Mouse (Mus musculus) stomach, embryonic 14.5 days (tissue): Measurements from ENCODE around the gene Phf6. TPM values are rescaled to one million over a fixed set of nuclear protein-coding genes. Genes with fewer than 3 reads are reported as not detected.
"Not testable (repeated sequence)": the region's sequence is repeated elsewhere in the genome, so short reads cannot be mapped to it uniquely, and the experiment has no call there.

Experiments
- ATAC-seq: fragments of 200-750 bp; cut with Nextera tagmentation; 2 replicates; pipeline ENCODE4 v1.8.0; 2017; ENCODE audit warnings: low read depth, moderate TSS enrichment; ENCODE audit not compliant: insufficient number of reproducible peaks, insufficient read depth, low FRiP score
- H3K27ac ChIP-seq: fragments of 300-500 bp; sonication (generic); 2 replicates; pipeline ENCODE4 v1.5.1; 2014; ENCODE audit warnings: mild to moderate bottlenecking, low read length, moderate library complexity, mixed read lengths
- H3K27me3 ChIP-seq: fragments of 300-500 bp; sonication (generic); 2 replicates; pipeline ENCODE4 v1.6.1; 2014; ENCODE audit warnings: low read length, control low read depth, mixed read lengths; ENCODE audit not compliant: control insufficient read depth, insufficient read depth
- H3K36me3 ChIP-seq: fragments of 300-500 bp; sonication (generic); 2 replicates; pipeline ENCODE4 v1.6.1; 2014; ENCODE audit warnings: mild to moderate bottlenecking, control low read depth, low read length, moderate library complexity, mixed read lengths; ENCODE audit not compliant: control insufficient read depth, insufficient read depth
- H3K4me1 ChIP-seq: fragments of 300-500 bp; sonication (generic); 2 replicates; pipeline ENCODE4 v1.6.1; 2014; ENCODE audit warnings: low read length, control low read depth, mixed read lengths; ENCODE audit not compliant: control insufficient read depth, insufficient read depth
- H3K4me2 ChIP-seq: fragments of 300-500 bp; sonication (generic); replicated peaks from 2 replicates; pipeline ENCODE4 v1.6.1; 2014; ENCODE audit warnings: low read depth, low read length, control low read depth
- H3K4me3 ChIP-seq: fragments of 300-500 bp; sonication (generic); 2 replicates; pipeline ENCODE4 v1.5.1; 2014; ENCODE audit warnings: low read depth, low read length, control low read depth
- H3K9ac ChIP-seq: fragments of 300-500 bp; sonication (generic); replicated peaks from 2 replicates; pipeline ENCODE4 v1.6.1; 2014; ENCODE audit warnings: low read depth, mild to moderate bottlenecking, control low read depth, low read length, moderate library complexity, mixed read lengths
- H3K9me3 ChIP-seq: fragments of 300-500 bp; sonication (generic); 2 replicates; pipeline ENCODE4 v1.6.1; 2016; ENCODE audit warnings: low read depth, low read length, control low read depth; ENCODE audit not compliant: control insufficient read depth
- WGBS: fragments of 180-500 bp; shearing (Covaris S2); extraction: QIAGEN DNeasy Blood & Tissue Kit; methylation state at CpG from one replicate; pipeline ENCODE4 v1.1.7; 2014; 5-methylcytosine and 5-hydroxymethylcytosine counted together
- polyA plus RNA-seq: library from polyadenylated mRNA; unstranded; fragments of >200 nt; fragmentation: Nextera tagmentation; extraction: Ambion mirVana; gene quantifications from 2 replicates; pipeline ENCODE4 v1.2.1, GENCODE M21; 2014

The Phf6 gene
- polyA plus RNA-seq, 1 experiment from 2014 or later, result 42.6 TPM

GRCm38 (mm10) chrX:52994726-52995125 is 82.7 kb downstream of the Phf6 start:
- H3K9ac ChIP-seq, H3K36me3 ChIP-seq, H3K4me2 ChIP-seq, H3K27ac ChIP-seq, H3K4me1 ChIP-seq, H3K4me3 ChIP-seq, H3K9me3 ChIP-seq, H3K27me3 ChIP-seq, ATAC-seq: not testable (repeated sequence)
- 84% methylated on average over 5 of the region's 5 CpGs for WGBS

DNA sequence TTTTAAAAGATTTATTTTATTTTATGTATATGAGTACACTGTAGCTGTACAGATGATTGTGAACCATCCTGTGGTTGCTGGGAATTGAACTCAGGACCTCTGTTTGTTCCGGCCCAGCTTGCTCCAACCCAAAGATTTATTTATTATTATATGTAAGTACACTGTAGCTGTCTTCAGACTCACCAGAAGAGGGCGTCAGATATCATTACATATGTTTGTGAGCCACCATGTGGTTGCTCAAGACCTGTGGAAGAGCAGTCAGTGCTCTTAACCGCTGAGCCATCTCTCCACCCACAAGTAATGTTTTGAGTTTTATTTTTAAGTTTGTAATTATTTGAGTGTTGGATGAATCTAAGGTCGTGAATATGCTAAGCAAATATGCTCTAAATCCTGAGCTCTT is 92.8 kb downstream of the Phf6 start:
- not testable (repeated sequence) for H3K4me1 ChIP-seq, H3K27me3 ChIP-seq, H3K9ac ChIP-seq, H3K9me3 ChIP-seq, H3K27ac ChIP-seq, H3K4me3 ChIP-seq, H3K36me3 ChIP-seq, ATAC-seq, H3K4me2 ChIP-seq
- 63% methylated on average over 4 of the region's 4 CpGs for WGBS

DNA sequence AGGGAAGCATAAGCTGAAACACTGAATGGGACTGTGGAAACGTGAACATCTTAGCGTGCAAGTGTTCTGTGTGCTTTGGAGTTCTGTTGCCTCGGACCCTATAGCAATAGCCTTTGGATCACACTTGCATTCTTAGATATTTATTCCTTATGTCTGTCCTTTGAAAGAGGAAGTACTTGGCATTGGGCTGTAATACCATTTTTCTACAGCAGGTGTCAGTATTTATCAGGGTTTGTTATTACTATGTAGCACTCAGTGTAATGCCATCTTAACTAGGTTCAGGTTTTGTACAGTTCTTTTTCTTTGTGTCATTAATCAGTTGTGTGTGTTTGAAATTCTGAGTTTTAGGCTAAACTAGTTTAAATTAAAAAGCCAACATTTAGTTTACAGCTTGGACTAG is 94.0 kb downstream of the Phf6 start:
- Histone ChIP-seq H3K4me1 (no peaks in the 10 kb centered on the region), H3K36me3 (no peaks in the 10 kb centered on the region), H3K27me3 (no peaks in the 10 kb centered on the region), H3K4me3 (no peak overlapping the region), H3K27ac (no peak overlapping the region), H3K4me2 (no peak overlapping the region), H3K9ac (no peak overlapping the region), H3K9me3 (no peaks in the 10 kb centered on the region)
- no peak for ATAC-seq
- 51% methylated on average over 3 of the region's 3 CpGs for WGBS

Other genes starting within 250 kb of the Phf6 start
- 0.70 and 1.00 TPM in 2 replicates for gene Ccdc160, start 121.1 kb upstream of the Phf6 start, polyA plus RNA-seq
- 193 and 209 TPM in 2 replicates for gene Hprt, start 75.9 kb downstream of the Phf6 start, polyA plus RNA-seq